In the genomic region with DNA sequence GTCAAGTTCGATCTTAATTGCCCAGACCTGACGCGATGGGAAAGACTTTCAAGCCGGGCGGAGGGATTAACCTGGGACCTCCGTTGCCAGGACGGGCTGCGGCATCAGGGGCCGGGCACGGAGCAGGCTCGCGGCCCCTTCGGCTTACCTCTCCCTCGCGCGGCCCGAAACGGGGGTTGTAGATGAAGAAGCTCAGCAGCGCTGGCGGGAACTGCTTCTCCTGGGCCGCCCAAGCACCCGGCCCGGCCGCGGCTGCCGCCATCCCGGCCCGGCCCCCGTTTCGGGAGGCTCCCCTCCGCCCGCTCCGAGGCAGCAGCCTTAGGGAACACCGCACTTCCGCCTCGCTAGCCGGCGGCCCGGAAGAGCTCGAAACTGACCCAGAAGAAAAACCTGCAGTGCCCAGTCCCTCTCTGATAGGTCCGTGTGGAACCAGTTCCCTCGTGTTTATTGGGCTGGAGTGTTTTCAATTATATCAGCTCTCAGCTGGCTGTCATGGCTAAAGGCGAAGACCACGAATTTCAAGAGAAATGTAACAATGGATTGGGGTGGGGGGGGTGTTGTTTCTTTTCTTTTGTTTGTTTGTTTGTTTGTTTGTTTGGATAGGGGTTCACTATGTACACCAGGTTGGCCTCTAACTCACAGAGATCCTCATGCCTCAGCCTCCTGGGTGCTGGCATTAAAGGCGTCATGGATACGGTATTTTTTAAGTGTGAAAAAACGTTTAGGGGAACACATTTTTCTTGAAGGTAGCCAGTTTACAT, we compare ENCODE assay signal across 8 mouse cellular contexts. TPM values are rescaled to one million over a fixed set of nuclear protein-coding genes. Genes with fewer than 3 reads are reported as not detected.
DNase-seq lines count a peak whose midpoint lies in the region; ATAC-seq and TF ChIP-seq lines count a peak whose summit lies in the region.

A gene (minus strand): TSS at position 327 of the 761 bp plus-strand sequence.

- peaks cover 17% of the 10 kb centered on the region for H3K79me2 ChIP-seq in CH12.LX (replicated peaks; ENCODE audit: control insufficient read depth, extremely low read depth, insufficient read depth, poor library complexity, severe bottlenecking)

- peak; percentile 74; the same call in 1 of the 2 replicates for TF ChIP-seq POLR2A in CH12.LX (IDR thresholded peaks at IDR 0.05; ENCODE audit: low read depth, low read length)

- H3K27ac ChIP-seq in CH12.LX (ENCODE audit: insufficient read depth, low read depth), result peak within 1 kb of the TSS; percentile 27
- H3K27ac ChIP-seq in forebrain, embryonic 11.5 days (ENCODE audit: low read depth, low read length), result peak within 1 kb of the TSS; percentile 65; the same call in 1 of the 2 replicates
- H3K27ac ChIP-seq in heart, embryonic 16.5 days (ENCODE audit: low read length), result peak within 1 kb of the TSS; percentile 83
- H3K27ac ChIP-seq in liver, embryonic 15.5 days (replicated peaks), result peak within 1 kb of the TSS; percentile 87
- H3K27ac ChIP-seq in neural tube, embryonic 12.5 days, result no peak within 1 kb of the TSS; the same call in 1 of the 2 replicates

- TF ChIP-seq CTCF in CH12.LX (conservative IDR thresholded peaks at IDR 0.05 in 1 of 2, IDR thresholded peaks at IDR 0.05 in 1 of 2; ENCODE audit: low read depth in 2 of 2, low read length in 2 of 2), result no peak

- peak within 1 kb of the TSS; percentile 91 for H3K4me2 ChIP-seq in CH12.LX (ENCODE audit: insufficient read depth, low read depth, poor library complexity, severe bottlenecking)
- H3K4me2 ChIP-seq in forebrain, embryonic 11.5 days (ENCODE audit: low read depth, low read length, severe bottlenecking), result peak within 1 kb of the TSS; percentile 46
- peak within 1 kb of the TSS; percentile 65 for H3K4me2 ChIP-seq in heart, embryonic 16.5 days (ENCODE audit: low read depth, low read length)
- peak within 1 kb of the TSS; percentile 65 for H3K4me2 ChIP-seq in liver, embryonic 15.5 days
- peak within 1 kb of the TSS; percentile 60 for H3K4me2 ChIP-seq in neural tube, embryonic 12.5 days (replicated peaks)

- TF ChIP-seq EP300 in CH12.LX (IDR thresholded peaks at IDR 0.05; ENCODE audit: low read length), result no peak

- WGBS in forebrain, embryonic 11.5 days, result 3% methylated on average over 47 of the region's 47 CpGs
- WGBS in heart, embryonic 16.5 days, result 4% methylated on average over 47 of the region's 47 CpGs
- WGBS in liver, embryonic 15.5 days (ENCODE audit: insufficient replicate concordance), result 2% methylated on average over 47 of the region's 47 CpGs
- 3% methylated on average over 47 of the region's 47 CpGs for WGBS in neural tube, embryonic 12.5 days

- H3K9me3 ChIP-seq in CH12.LX (replicated peaks; ENCODE audit: low read length), result no peaks in the 10 kb centered on the region
- H3K9me3 ChIP-seq in forebrain, embryonic 11.5 days (ENCODE audit: control insufficient read depth, low read length), result no peaks in the 10 kb centered on the region
- no peaks in the 10 kb centered on the region for H3K9me3 ChIP-seq in heart, embryonic 16.5 days (replicated peaks; ENCODE audit: control insufficient read depth, low read length)
- no peaks in the 10 kb centered on the region for H3K9me3 ChIP-seq in liver, embryonic 15.5 days (replicated peaks)
- 0 out of 2 replicates have a peak, but pooled peaks cover 4% of the 10 kb centered on the region for H3K9me3 ChIP-seq in neural tube, embryonic 12.5 days

- in situ Hi-C loops in CH12.LX (cut with MboI; ENCODE audit: low pct_ligation_motif_present, low pct_unique_long_range_greater_than_20kb, low sequenced_read_pairs), result no loop called here

- DNase-seq in CH12.LX (ENCODE audit: extremely low read depth), result peak; percentile 88
- peak; percentile 81 for DNase-seq in c-Kit-positive CD71-positive TER-119-negative erythroid progenitor cells, embryonic 14.5 days (ENCODE audit: low read depth)
- DNase-seq in forebrain, embryonic 11.5 days (ENCODE audit: low spot score), result peak; percentile 89
- peak; percentile 82 to 85 for DNase-seq in kidney, postnatal 36 days
- peak; percentile 85 for DNase-seq in telencephalon, adult 2 months (ENCODE audit: low read depth, low spot score)

- dilution Hi-C loops in CH12.LX (cut with MboI; ENCODE audit: extremely low pct_ligation_motif_present, extremely low pct_unique_long_range_greater_than_20kb, low sequenced_read_pairs), result no loop called here

- peak within 1 kb of the TSS; percentile 51 for H3K9ac ChIP-seq in CH12.LX (ENCODE audit: insufficient read depth, low read depth)
- H3K9ac ChIP-seq in forebrain, embryonic 11.5 days (ENCODE audit: low read length), result peak within 1 kb of the TSS; percentile 81
- H3K9ac ChIP-seq in heart, embryonic 16.5 days (ENCODE audit: low read length), result peak within 1 kb of the TSS; percentile 93
- peak within 1 kb of the TSS; percentile 89 for H3K9ac ChIP-seq in liver, embryonic 15.5 days
- H3K9ac ChIP-seq in neural tube, embryonic 12.5 days, result peak within 1 kb of the TSS; percentile 87

- H3K36me3 ChIP-seq in CH12.LX (replicated peaks in 1 of 2; ENCODE audit: control insufficient read depth in 1 of 2, insufficient read depth in 1 of 2, low read length in 1 of 2), result peaks cover 15 to 30% of the 10 kb centered on the region in 2 experiments
- peaks cover 2% of the 10 kb centered on the region; the same call in 1 of the 2 replicates for H3K36me3 ChIP-seq in forebrain, embryonic 11.5 days (ENCODE audit: control insufficient read depth, insufficient read depth, low read length)
- peaks cover 19% of the 10 kb centered on the region for H3K36me3 ChIP-seq in heart, embryonic 16.5 days (ENCODE audit: control insufficient read depth, insufficient read depth)
- peaks cover 28% of the 10 kb centered on the region for H3K36me3 ChIP-seq in liver, embryonic 15.5 days (replicated peaks)
- peaks cover 25% of the 10 kb centered on the region for H3K36me3 ChIP-seq in neural tube, embryonic 12.5 days

- ATAC-seq in forebrain, embryonic 11.5 days (replicated peaks; ENCODE audit: low FRiP score), result peak; percentile 98
- ATAC-seq in heart, embryonic 16.5 days (replicated peaks; ENCODE audit: extremely low read depth, insufficient read depth, low FRiP score), result peak; percentile 99
- ATAC-seq in liver, embryonic 15.5 days (ENCODE audit: insufficient read depth), result peak; percentile 99
- ATAC-seq in neural tube, embryonic 12.5 days (ENCODE audit: low FRiP score, low read depth), result peak; percentile 98

- TF ChIP-seq RAD21 in CH12.LX (IDR thresholded peaks at IDR 0.05; ENCODE audit: low read depth, low read length), result no peak

- no peaks in the 10 kb centered on the region for H3K27me3 ChIP-seq in CH12.LX (replicated peaks)
- H3K27me3 ChIP-seq in forebrain, embryonic 11.5 days (ENCODE audit: control insufficient read depth, insufficient read depth, low read length), result no peaks in the 10 kb centered on the region
- H3K27me3 ChIP-seq in heart, embryonic 16.5 days (ENCODE audit: control insufficient read depth, insufficient read depth, low read length), result no peaks in the 10 kb centered on the region
- H3K27me3 ChIP-seq in liver, embryonic 15.5 days, result no peaks in the 10 kb centered on the region
- H3K27me3 ChIP-seq in neural tube, embryonic 12.5 days (replicated peaks), result no peaks in the 10 kb centered on the region

- peaks cover 4 to 9% of the 10 kb centered on the region in 2 experiments for H3K4me1 ChIP-seq in CH12.LX (ENCODE audit: control insufficient read depth in 1 of 2, insufficient read depth in 2 of 2)
- H3K4me1 ChIP-seq in forebrain, embryonic 11.5 days (replicated peaks; ENCODE audit: control insufficient read depth, insufficient read depth, low read length), result no peaks in the 10 kb centered on the region; the same call in 1 of the 2 replicates
- peaks cover 4% of the 10 kb centered on the region for H3K4me1 ChIP-seq in heart, embryonic 16.5 days (ENCODE audit: control insufficient read depth, insufficient read depth, low read length)
- peaks cover 25% of the 10 kb centered on the region for H3K4me1 ChIP-seq in liver, embryonic 15.5 days (replicated peaks)
- no peaks in the 10 kb centered on the region for H3K4me1 ChIP-seq in neural tube, embryonic 12.5 days

- peak within 1 kb of the TSS; percentile 67 to 95 (median 82) for H3K4me3 ChIP-seq in CH12.LX (replicated peaks in 1 of 3; ENCODE audit: low read depth in 2 of 3, low read length in 2 of 3, poor library complexity in 1 of 3)
- peak within 1 kb of the TSS; percentile 98 for H3K4me3 ChIP-seq in forebrain, embryonic 11.5 days (ENCODE audit: low read depth, low read length)
- peak within 1 kb of the TSS; percentile 96 for H3K4me3 ChIP-seq in heart, embryonic 16.5 days (ENCODE audit: low read length)
- peak within 1 kb of the TSS; percentile 83 for H3K4me3 ChIP-seq in liver, embryonic 15.5 days (replicated peaks)
- peak within 1 kb of the TSS; percentile 91 for H3K4me3 ChIP-seq in neural tube, embryonic 12.5 days

TF ChIP-seq in CH12.LX, 34 proteins besides CTCF, POLR2A, EP300 and RAD21 (continues in another document):
- TF ChIP-seq SMC3 (IDR thresholded peaks at IDR 0.05; ENCODE audit: low read depth, low read length) (no peak), POLR2AphosphoS2 (IDR thresholded peaks at IDR 0.05; ENCODE audit: low read depth, low read length) (no peak), MXI1 (IDR thresholded peaks at IDR 0.05; ENCODE audit: low read depth, low read length) (peak; percentile 78), HCFC1 (IDR thresholded peaks at IDR 0.05; ENCODE audit: low read depth, low read length) (peak; percentile 99), USF1 (IDR thresholded peaks at IDR 0.05; ENCODE audit: low read depth, low read length) (no peak), MAZ (IDR thresholded peaks at IDR 0.05; ENCODE audit: low read depth, low read length) (peak; percentile 77; the same call in 1 of the 2 replicates), E2F4 (IDR thresholded peaks at IDR 0.05; ENCODE audit: insufficient replicate concordance, low read depth, low read length) (no peak), JUND (conservative IDR thresholded peaks at IDR 0.05; ENCODE audit: low read depth, low read length) (no peak), KAT2A (IDR thresholded peaks at IDR 0.05; ENCODE audit: insufficient replicate concordance, low read length) (peak; percentile 97), ZMIZ1 (IDR thresholded peaks at IDR 0.05; ENCODE audit: low read depth, low read length) (peak; percentile 85), SIN3A (IDR thresholded peaks at IDR 0.05; ENCODE audit: low read length) (peak; percentile 98), GABPA (IDR thresholded peaks at IDR 0.05; ENCODE audit: insufficient replicate concordance, low read depth, low read length) (peak; percentile 55; the same call in 1 of the 2 replicates), TBP (conservative IDR thresholded peaks at IDR 0.05; ENCODE audit: low read depth, low read length) (peak; percentile 55; the same call in 1 of the 2 replicates)

RNA-seq across cellular contexts. Expression of the gene that starts here (rescaled TPM):
- total RNA-seq in CH12.LX (2012; rRNA removed), result 64.3 and 75.1 TPM in 2 replicates
- total RNA-seq in CH12.LX (2014; rRNA removed), result 129 and 148 TPM in 2 replicates
- polyA plus RNA-seq in CH12.LX (2012; ENCODE audit: insufficient read length, low read depth), result 85.8 and 91.0 TPM in 2 replicates
- polyA plus RNA-seq in forebrain, embryonic 11.5 days (2014; fragmentation: Nextera tagmentation; extraction: Ambion mirVana), result 115 and 117 TPM in 2 replicates
- polyA plus RNA-seq in heart, embryonic 16.5 days (2015; fragmentation: Nextera tagmentation; extraction: Ambion mirVana), result 49.9 and 57.6 TPM in 2 replicates
- polyA plus RNA-seq in liver, embryonic 15.5 days (2015; fragmentation: Nextera tagmentation; extraction: Ambion mirVana), result 32.9 and 35.7 TPM in 2 replicates
- polyA plus RNA-seq in neural tube, embryonic 12.5 days (2016; fragmentation: Nextera tagmentation; extraction: Ambion mirVana), result 105 and 120 TPM in 2 replicates
